Mouse (Mus musculus) left cerebral cortex, postnatal 36 days (tissue): ENCODE results near the gene Macf1. TPM values are rescaled to one million over a fixed set of nuclear protein-coding genes. Genes with fewer than 3 reads are reported as not detected.
"Not testable (repeated sequence)": the region's sequence is repeated elsewhere in the genome, so short reads cannot be mapped to it uniquely, and the experiment has no call there.

ENCODE experiments used
- DNase-seq, 2 experiments: peaks; one replicate each; pipeline ENCODE4 v3.0.0; 2021 to 2022; ENCODE audit warnings: low spot score in 2 of 2, mixed read lengths in 1 of 2
- intact Hi-C: fragments of 180-260 bp; cut with DNase I; formaldehyde crosslinking; loops from one replicate; pipeline ENCODE4 v1.15.1; 2025
- total RNA-seq, 2 experiments: library from RNA; stranded (reverse); gene quantifications; 2 replicates each; pipeline ENCODE4 v1.2.3; 2021

The Macf1 gene
- total RNA-seq, 2 experiments from 2014 or later, result 187 to 233 TPM

DNA sequence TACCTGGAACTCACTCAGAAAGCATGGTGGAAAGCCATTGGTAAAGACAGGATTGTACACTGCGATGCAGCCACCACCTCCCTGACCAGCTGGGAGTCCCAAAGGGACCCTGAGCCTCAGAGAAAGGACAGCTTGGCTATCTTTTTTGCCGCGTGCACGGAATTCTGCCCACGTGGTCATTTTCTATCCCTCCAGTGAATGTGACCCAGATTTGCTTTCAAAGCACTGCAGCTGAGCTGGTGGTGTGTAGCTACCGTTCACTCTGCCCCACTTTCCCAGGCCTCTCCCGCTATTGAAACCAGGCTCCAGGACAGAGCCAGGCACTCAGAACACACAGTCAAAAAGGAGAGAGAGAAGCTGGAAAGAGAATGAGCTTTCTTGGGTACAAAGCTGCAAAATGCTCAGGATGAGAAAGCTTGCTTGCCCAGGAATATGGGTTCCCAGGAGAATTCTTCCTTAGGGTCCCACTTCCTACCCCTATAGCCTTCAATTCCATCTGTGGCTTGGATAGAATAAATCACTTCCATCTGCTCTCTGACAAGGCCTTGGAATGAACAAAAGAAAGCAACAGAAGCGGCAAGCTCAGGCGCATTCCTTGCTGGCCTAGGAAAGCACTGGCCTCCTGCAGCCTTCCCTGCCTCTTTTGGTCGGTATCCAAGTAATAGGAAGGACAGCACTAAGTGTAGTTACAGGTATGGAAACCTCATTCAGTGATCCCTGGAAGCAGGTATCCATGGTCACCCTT, 6.9 kb downstream of the Macf1 start:
- DNase-seq, result peak; percentile 68 to 70
- intact Hi-C loops, result no loop called here

DNA sequence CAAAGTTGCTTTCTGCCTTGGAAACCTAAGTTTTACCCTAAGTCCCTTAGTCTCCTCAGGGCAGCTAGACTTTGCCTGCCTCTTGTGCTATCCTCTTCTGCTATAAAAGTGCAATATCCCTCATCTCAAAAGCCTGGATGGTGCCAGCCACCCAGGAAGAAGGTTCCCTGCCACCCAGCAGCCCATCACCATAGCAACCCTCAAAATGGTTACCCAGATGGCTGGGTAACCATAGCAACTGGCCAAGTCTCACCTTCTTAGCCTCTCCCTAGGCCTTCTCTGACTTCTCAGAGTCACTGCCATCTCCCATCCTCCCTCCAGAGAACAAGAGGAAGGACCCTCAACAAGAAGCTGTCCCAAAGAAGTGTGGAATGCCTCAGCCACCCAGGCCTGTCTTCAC, 13.6 kb downstream of the Macf1 start:
- intact Hi-C loops, result no loop called here
- DNase-seq, result peak in 1 of 2 experiments; percentile 24

DNA sequence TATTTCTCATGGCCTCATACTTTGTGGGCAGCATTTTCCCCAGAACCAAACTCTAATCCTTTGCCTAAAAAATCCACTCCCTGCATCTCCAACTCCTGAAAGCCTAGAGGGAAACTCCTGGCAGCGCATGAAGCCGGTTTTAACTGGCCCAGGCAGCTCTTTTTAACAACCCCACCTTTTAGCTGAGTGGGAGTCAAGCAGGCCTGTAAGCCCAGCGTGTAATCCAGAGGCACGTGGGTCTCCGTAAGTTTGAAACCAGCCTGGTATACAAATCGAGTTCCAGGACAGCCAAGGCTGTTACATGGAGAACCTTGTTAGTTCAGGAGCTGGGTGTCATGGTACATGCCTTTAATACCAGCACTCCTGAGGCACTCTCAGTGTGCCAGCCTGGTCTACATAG, 14.5 kb downstream of the Macf1 start:
- DNase-seq, result no peak
- intact Hi-C loops, result no loop called here

DNA sequence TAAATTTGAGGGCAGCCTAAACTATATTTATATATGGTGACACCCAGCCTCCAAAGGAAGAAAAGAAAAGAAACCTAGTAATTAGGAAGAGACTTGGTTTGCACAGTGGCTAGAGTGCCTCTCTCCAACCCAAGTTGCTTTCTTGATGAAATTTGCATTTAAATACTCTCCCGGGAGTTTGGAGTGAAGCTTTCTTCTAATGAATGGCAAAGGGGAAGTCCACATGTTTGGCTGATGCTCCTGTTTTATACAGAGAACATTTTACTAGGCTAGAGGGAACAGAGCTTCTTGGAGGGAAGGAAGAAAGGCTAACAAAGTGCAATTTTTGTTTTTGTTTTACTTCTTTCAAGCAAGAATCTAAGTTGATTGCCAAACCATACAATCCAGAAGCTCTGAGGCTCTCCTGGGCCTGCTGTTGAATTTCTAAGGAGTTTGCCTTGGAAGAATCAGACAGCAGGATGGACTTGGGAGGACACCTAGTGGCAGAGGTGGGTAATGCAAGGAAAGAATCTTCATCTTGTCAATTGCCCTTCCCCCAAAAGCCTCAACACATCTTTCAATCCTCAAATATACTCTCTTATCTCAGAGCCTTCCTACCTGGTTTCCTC, 16.8 kb downstream of the Macf1 start:
- peak; percentile 76 to 84 for DNase-seq
- intact Hi-C loops, result loop anchor here (2.0 kb wide), 1 partner anchor 133 kb away; no protein-coding TSS in a partner anchor

DNA sequence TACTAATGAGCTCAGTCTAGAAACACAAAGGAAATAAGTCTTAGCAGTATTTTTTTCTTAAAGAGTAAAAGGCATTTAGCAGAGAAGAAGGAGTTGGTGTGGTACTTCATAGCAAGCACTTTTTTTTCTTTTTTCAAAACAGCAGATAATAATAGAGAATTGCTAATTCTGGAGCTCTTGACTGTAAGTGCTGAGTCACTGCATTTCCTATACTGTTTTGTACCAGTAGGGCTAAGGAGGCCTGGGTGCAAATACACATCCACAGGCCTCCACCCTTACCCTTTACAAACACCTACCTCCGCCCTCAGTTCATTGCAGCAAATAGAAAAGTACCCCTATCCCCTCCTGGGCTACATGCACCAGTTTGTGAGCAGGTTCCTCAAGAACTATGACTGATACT, 17.6 kb downstream of the Macf1 start:
- peak in 1 of 2 experiments; percentile 10 for DNase-seq
- intact Hi-C loops, result loop anchor here (2.0 kb wide), 1 partner anchor 132 kb away; no protein-coding TSS in a partner anchor

DNA sequence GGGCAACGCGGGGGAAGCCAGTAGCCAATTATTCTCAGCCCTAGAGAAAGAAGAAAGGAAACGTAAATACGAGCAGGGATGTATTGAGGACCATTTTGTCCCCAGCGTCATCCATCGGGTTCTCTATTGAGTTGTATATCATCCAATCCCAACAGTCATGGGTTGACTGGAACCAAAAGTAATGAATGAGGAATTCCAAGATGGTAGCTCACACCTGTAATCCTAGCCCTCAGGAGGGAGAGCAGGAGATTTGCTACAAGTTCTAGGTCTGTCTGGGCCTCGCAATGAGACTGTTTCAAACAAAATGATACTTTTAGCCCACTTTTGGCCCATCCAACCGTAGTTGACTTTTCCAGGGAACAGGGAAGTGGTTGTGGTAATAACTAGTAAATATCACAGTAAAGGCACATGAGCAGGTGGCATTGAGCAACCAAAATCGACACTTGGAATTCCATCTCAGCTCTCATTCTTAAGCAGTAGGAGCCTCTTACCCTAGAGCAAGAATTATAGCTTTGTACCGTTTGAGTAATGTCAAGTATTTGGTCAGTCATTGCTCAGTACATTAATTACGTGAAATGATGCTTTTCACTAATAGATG, 18.4 kb downstream of the Macf1 start:
- DNase-seq, result no peak
- intact Hi-C loops, result loop anchor here (1.0 to 2.0 kb wide), 3 partner anchors 31 to 131 kb away; no protein-coding TSS in a partner anchor

DNA sequence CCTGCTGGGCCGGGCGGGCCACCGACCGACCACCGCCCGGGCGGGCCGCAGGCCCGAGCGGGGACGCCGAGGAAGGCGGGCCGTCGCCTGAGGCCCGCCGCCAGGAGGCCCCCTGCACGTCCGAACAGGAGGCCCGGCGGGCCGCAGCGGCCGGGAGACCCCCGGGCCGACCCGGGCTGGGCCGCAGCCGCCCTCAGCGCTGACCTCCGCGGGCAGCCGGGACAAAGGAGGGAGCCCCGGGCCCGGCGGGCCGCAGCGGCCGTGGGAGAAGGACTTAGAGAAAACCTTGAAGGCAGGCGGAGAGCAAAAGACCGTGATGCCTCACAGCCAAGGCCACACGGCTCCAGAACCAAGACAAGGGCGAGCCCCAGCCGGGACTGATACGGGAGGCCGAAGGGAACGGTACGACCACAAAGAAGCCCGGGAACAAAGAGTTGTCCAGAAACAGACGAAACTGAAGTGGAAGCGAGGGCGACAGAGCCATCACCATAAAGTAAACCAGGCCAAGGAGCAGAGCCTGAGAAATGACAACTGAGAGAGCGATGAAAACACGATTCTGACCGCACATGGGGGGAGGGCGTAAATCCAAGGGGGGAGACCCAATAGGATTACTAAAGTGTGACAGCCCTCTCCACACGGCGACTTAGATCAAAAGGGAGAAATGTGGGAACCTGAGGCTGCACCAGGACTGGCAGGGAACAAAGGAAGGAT, 19.1 kb downstream of the Macf1 start:
- DNase-seq, result peak; percentile 34 to 45
- intact Hi-C loops, result loop anchor here (1.0 to 5.0 kb wide), 3 partner anchors 30 to 138 kb away; no protein-coding TSS in a partner anchor

DNA sequence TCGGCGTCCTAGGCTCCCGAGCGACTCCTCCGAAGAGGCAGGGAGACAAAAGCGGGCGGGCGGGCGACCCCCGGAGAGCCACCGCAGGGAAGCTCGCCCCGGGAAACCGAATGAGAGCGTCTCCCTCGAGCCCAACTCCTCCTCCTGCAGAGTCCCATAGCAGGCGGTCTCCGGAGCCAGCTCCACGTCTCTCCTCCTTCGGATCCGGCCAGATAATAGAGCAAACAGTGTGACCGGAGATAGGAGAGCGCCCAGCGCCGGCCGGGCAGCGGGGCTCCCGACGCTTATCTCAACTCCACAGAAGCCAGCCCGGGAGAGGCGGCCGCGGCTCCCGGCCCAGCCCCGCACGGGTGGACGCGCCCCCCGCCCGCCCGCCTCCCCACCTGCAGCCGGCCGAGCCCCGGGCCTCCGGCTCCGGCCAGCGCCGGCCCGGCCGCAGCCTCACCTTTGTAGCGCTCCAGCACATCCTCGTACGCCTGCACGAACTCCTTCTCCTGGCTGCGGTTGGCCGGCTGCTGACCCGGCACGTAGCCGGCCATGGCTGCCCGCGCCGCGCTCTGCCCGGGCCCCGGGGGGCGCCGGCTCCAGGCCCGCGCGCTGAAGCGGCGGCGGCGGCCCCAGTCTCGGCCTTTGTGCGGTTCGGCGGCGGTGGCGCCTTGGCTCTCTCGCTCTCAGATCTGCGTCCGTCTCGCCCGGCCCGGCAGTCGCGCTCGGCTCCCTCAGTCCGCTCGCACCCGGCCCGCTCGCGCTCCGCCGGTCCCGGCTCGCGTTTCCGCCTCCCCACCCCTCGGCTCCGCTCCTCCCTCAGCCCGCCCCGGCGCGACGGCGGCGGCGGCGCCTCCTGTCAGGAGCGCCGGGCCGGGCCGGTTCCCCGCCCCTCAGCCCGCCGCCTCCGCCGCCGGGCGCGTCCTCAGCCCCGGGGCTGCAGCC, 19.9 kb downstream of the Macf1 start:
- peak; percentile 74 to 79 for DNase-seq
- intact Hi-C loops, result loop anchor here (2.0 to 5.0 kb wide), 2 partner anchors 29 to 137 kb away; no protein-coding TSS in a partner anchor

DNA sequence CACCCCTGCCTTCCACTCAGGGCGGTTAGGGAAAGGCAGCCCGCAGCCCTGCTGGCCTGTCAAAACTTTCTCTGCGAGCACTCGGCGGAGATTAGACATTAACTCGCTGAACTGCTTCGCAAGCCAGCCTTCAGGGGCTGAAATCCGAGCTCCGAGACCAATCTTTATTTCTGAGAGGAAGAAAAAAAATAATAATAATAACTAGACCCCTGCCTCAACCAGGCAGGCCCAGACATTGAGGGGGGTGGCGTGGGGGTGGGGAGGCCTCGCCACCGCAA, 20.5 kb downstream of the Macf1 start:
- intact Hi-C loops, result loop anchor here (5.0 kb wide), 1 partner anchor 136 kb away; no protein-coding TSS in a partner anchor
- no peak for DNase-seq

DNA sequence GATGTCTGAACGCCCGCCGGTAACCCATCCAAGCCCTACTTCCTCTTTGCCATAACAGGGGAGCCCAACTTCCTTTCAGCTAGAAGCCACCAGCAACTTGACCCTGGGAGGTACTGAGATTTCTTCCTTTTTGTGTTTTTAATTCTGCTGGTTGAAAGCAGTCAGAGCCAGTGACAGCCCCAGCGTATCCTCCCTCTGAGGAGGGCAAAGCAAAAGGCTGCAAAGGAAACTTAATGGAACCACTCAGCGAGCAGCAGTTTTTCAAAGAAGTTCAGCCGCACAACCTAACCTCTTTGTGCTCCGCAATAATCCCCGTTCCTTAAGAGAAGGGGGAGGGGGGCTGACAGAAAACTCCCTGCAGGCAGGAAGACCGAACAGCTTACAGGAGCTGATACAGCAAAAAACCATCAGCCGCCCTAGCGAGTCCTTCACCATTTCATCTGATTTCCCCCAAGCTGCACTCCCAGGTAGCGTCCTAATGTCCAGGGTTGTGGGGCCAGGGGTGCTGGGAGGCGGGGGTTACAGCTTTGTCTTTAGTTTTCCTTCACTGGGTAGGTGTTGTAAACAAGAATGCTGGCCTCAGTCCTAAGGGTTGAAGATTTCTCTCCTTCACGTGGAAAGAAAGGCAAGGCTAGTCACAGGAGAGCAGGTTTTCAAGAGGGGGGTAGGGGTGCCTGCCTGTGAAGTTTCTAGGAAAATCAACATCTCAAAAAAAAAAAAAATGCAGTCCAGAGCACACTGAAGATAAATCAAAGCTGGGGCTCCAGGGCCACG, 21.1 kb downstream of the Macf1 start:
- DNase-seq, result no peak
- intact Hi-C loops, result loop anchor here (5.0 kb wide), 1 partner anchor 136 kb away; no protein-coding TSS in a partner anchor

DNA sequence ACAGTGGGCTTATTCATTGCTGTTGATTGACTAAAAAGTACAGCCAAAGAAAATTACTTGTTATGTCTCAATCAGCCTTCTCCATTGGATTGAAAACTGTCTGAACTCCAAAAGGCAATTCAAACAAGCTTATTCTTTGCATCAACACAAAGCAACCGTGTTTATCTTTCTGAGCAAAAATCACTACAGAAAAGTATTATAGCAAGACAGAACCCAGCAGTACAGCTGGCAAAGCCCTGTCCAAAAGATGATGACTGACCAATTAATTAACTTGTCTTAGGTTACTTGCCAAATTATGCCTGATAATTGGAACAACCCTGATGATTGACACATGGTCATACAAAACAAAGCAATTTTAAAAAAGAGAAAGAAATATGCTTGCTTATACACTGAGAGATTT, 26.0 kb downstream of the Macf1 start:
- intact Hi-C loops, result no loop called here
- no peak for DNase-seq

DNA sequence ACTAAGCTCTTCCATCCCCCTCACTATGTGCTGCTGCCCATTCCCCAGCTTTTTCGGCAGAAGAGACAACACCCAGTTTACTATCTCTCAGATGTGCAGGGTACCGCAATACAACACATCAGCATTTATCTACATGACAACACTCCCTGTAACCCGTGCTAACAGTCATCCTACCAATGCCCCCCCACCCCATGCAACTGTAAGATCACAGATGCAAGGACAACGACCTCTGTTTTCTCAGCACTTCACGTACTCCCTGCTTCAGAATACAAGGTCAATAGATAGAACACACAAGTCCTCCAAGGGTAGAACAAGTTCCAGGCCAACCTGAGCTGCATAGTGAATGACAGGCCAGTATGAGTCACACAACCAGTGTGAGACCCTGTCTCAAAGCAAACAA, 28.9 kb downstream of the Macf1 start:
- DNase-seq, result no peak
- intact Hi-C loops, result no loop called here

DNA sequence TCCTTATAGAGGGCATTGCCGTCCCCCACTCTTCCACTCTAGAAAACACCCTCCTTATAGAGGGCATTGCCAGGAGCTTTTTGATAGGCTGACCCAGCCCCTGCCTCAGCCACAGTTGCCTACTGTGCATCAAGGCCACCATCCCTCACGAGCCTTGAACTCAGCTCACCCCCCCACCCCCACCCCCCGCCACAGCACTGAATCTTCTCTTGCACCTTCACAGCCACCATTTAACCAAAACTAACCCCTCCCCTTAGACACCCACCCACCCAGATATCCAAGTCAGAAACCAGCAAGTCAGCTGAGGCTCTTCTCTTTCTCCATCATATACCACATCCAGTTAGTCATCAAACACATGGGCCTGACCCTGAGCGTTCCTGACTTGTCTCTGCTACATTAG, 29.6 kb downstream of the Macf1 start:
- no peak for DNase-seq

DNA sequence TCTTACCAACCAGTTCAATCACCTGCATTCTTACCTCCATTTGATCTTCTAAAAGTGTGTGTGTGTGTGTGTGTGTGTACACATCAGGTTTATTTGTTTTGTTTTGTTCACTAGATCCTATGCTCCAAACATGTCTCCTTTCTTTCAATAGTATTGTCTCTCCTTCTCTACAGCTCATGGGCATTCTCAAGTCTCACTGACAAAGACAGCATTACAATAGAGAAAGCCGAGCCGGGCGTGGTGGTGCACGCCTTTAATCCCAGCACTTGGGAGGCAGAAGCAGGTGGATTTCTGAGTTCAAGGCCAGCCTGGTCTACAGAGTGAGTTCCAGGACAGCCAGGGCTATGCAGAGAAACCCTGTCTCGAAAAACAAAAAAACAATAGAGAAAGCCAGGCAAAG, 30.7 kb downstream of the Macf1 start:
- DNase-seq, result not testable (repeated sequence)

More for the DNA sequence above, 29.6 kb downstream of the Macf1 start:
- intact Hi-C loops, result no loop called here

DNA sequence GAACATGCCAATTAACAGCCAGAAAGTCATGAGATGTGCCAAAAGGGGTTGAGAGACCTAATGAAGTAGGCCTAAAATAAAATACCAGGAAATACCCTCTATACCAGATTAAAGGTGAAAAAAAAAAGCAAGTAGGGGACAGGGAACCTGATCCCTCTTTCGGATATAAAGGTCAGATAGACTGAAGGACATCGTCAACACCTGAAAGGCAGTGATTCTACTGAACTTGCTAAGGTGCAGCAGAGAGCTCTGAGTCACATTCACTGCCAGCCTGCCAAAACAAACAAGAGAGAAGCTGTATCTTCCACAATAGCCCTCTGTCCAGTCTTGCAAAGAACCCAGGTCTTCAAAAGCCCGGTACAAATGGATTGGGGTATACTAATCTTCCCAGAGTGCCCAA, 32.0 kb downstream of the Macf1 start:
- intact Hi-C loops, result no loop called here
- no peak for DNase-seq

More for the DNA sequence above, 30.7 kb downstream of the Macf1 start:
- intact Hi-C loops, result not testable (repeated sequence)

DNA sequence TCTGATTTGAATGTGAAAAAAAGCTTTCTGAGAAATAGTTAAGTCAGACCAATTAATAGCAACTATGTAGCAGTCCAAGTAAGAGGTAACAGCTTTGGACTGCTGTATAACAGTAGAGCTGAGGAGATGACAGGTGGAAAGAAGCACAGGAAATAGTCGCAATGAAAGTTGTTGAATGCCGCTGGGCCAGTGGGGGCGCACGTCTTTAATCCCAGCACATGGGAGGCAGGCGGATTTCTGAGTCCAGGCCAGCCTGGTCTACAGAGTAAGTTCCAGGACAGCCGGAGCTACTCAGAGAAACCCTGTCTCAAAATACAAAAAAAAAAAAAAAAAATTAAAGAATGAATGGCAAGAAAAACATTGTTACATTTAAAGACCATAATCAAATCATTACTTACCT, 35.0 kb downstream of the Macf1 start:
- intact Hi-C loops, result no loop called here
- no peak for DNase-seq

DNA sequence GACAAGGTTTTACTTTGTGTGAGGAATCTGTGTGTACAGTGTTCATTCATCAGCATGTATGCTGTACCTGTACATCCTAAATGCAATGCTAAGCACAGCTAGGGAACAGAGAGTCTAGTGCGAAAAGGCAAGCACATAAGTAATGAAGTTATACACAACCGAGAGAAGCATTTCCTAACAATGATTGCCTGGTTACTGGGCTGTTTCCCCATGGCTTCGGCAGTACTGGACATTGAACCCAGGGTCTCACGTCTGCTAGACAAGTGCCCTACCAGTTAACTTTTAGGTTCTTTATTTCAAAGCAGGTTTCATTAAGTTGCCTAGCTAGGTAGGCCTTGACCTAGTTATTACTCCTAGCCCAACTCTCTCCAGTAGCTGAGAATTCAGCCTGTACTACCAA, 36.5 kb downstream of the Macf1 start:
- DNase-seq, result no peak
- intact Hi-C loops, result no loop called here

DNA sequence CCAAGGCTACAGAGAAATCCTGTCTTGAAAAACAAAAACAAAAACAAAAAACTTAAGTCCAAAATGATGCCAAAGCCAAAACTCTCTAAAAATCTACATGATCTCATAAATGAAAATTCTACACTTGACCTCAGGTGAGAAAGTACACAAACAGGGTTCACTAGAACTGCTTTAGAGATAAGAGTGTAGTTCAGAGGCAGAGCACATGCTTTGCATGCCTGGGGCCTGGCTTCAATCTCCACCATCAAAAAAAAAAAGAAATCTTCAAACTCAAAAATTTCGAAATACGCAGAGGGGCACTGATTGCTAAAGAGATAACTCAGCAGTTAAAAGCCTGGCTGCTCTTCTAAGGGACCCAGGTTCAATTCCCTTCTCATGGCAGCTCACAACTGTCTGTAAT, 37.1 kb downstream of the Macf1 start:
- intact Hi-C loops, result no loop called here
- DNase-seq, result no peak
